Mouse (Mus musculus) ES-Bruce4 (cell line): ENCODE data around the gene Ndufv3.

Experiments
- CTCF ChIP-seq: IDR thresholded peaks from one replicate; pipeline ENCODE4 v1.8.1; 2011; ENCODE audit warnings: low read depth, low read length
- EP300 ChIP-seq: IDR thresholded peaks from 2 replicates; pipeline ENCODE4 v1.6.1; 2011; ENCODE audit warnings: low read depth, low read length; ENCODE audit not compliant: insufficient read depth
- POLR2A ChIP-seq: IDR thresholded peaks from one replicate; pipeline ENCODE4 v1.8.1; 2011; ENCODE audit warnings: low read length; ENCODE audit not compliant: insufficient read depth

GRCm38 (mm10) chr17:31549389-31549788 lies 29.5 kb downstream of the Ndufv3 start:
- TF ChIP-seq POLR2A (no peak), CTCF (no peak), EP300 (no peak)
